Mouse (Mus musculus) central nervous system, embryonic 11.5 days (tissue): Measurements from ENCODE around the gene Dlk2. TPM values are rescaled to one million over a fixed set of nuclear protein-coding genes. Genes with fewer than 3 reads are reported as not detected.

ENCODE experiments used
- polyA plus RNA-seq: library from polyadenylated mRNA; depleted of rRNA; stranded (reverse); fragments of >200 nt; gene quantifications from 2 replicates; pipeline ENCODE4 v1.2.3, GENCODE M21; 2012; rRNA removed

The Dlk2 gene
- polyA plus RNA-seq: 4.0 and 4.5 TPM in 2 replicates

DNA sequence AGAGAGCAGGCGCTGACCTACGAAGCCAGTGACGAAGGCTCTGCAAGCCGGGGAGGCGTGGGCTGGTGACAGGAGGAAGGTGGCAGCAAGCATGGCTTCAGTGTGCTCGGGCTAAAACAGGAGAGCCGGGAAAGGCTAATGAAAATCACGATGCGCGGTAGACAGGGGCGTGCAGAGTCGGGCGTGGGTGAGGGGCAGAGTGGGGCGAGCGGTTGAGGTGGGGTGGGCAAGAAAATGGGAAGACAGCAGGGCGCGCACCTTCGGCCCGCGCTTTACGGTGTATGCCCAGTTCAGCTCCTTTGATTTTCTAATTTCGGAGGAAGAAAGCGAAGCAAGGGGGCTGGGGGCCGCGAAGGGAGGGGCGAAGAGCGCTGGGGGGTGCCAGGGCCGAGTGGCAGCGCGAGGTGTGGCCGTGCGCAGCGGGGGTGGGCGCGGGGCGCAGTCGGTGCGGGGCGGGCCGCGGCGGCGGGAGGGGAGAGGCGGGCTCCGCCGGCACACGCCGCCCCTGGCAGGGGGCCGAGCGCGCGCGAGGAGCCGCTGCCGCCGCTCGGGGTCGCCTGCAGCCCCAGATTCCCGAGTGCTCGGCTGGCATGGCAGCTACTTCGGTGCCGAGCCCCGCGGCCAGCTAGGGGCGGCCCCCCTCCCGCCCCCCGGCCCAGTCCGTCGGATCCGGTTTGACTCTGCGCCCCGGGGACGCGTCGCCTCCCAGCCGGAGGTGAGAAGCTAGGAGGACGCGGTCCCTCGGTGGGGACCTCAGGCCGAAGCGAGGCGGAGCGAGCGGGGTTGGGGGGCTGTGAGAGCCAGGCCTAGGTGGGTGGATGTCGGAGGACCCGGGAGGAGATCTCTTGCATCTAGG lies at the start of gene Dlk2:
Gene Dlk2 (plus strand): TSS at position 58 of the 856 bp plus-strand sequence.

DNA sequence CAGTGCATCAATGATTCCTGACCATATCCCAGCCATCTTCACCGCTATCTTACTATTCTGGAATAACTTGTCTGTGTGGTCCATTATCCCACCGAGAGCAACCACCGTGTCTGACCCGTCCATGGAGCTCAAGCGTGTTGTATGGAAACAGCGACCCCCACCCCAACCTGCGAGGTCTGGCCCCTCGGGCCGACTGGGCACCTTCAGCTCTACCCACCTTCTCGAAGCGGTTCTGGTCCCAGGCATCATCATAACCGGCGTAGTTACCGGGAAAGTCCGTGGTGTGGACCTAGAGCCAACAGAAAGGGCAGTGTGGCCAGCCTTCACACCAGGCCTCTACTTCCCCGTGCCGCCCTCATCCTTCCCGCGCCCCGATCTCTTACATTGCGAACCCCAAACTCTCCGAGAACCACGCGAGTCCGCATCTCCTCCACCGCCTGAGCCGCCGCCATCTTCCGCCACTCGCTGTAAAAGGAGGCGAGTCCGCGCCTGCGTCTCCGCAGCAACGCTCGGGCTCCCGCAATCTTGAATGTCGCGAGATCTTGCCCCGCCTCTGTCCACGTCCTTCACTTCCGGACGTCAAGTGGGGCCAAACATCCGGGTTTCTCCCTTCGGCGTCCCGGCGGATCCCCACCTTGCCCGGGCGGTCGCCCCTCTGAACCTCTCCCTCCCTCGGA lies 49.6 kb upstream of the Dlk2 start, which contains the start of the genes Polr1c and Yipf3:
Gene Polr1c (minus strand): TSS at position 543 of the 677 bp plus-strand sequence.
Gene Yipf3 (plus strand): TSS at position 569 of the 677 bp plus-strand sequence.

DNA sequence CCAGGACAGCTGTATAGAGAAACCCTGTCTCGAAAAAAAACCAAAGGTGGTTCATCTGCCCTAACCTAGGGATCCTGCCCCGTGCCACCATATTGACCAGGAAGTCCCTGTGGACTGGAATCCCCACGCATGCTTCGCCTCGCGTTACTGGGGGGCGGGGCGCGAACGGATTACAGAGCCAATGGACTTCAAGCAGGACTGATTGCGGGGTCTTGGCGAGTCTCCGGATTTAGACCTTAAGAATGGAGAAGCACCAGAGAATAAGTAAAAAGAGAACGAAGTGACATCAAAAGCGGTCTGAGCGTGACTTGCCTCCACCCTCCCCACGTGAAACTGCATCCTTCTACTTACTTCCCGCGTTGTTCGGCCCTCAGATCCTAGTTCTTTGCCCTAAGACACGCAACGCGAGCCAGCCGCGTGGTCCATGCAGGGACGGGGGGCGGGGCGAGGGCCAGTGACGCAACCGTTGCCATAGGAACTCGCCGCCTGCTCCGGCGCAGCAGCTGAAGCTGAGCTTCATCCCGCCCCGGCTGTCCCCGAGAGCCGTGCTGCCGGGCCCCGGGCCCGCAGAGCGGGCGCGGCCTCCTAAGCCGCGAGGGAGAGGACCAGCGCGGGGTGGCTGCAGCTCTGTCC lies 43.7 kb upstream of the Dlk2 start, which contains the start of gene Lrrc73:
Gene Lrrc73 (plus strand): TSS at position 80 of the 633 bp plus-strand sequence.

DNA sequence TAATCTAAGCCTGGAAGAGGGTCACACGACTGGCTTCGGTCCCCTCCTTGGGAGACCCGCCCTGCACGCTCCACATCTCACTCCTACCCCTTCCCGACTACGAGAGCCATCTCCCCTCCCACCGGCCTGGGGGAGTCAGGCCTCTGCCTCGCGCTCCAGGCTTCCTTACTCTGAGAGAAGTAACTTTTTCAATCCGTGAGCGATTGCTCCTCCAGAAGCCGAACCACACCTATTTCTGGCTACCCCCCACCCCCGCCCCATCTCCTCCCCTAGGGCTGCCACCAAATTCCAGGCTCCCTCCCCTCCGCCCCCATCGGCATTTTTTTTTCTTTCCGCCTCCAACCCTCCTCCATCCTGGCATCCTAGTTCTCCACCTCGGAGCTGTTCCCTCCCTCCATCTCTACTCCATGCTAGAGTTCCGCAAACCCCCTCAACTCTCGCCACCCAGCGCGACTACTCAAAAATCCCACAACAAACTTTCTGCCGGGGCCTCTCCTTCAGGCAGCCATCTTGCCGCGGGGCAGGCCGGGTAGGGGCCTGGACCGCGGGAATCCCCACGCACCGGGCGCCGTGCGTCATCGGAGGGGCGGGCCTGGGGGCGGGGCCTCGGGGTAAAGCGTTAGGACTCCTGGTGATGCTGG lies 14.6 kb upstream of the Dlk2 start, which contains the start of gene Tjap1:
Gene Tjap1 (minus strand): TSS at position 544 of the 641 bp plus-strand sequence.

DNA sequence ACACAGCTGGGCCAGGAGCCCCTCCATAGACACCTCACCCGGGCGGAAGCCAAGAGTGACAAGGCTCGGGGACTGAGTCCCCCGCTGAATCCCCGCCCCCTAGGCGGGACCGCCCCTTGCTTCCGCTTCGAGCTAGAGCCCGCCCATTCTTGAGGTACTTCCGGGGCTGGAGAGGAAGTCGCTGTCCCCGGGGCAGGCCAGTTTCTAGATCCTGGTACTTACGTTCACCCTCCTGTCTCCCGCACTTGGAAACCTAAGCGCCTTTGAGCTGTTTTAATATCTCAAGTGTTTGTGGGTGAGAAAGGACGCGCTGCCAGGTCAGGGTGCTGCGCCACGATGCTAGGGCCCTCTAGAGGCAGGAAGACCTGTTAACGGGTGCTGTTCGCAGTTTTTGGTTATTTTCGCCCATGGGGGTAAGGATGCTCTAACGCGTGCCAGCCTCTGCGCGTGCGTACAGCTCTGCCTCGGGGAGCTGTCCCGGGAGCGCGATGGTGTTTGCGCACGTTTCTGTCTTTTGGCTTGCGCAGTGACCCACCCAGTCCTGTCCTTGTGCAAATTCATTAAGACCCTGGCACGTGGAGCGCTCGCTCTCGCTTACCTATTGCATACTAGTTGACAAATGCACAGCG lies 30.8 kb downstream of the Dlk2 start, which contains the start of gene Abcc10:
Gene Abcc10 (minus strand): TSS at position 447 of the 629 bp plus-strand sequence.

Other genes with a start within 250 kb of the Dlk2 start
- gene Mrps18a, start 186.4 kb upstream of the Dlk2 start, polyA plus RNA-seq: 78.3 and 78.9 TPM in 2 replicates
- gene Rsph9, start 153.2 kb upstream of the Dlk2 start, polyA plus RNA-seq: 9.8 and 12.0 TPM in 2 replicates
- gene Mad2l1bp, start 143.9 kb upstream of the Dlk2 start, polyA plus RNA-seq: 21.9 and 23.4 TPM in 2 replicates
- gene Gtpbp2, start 136.4 kb upstream of the Dlk2 start, polyA plus RNA-seq: 146 and 153 TPM in 2 replicates
- 11.8 and 14.7 TPM in 2 replicates for gene Polh, start 94.8 kb upstream of the Dlk2 start, polyA plus RNA-seq
- gene Xpo5, start 94.6 kb upstream of the Dlk2 start, polyA plus RNA-seq: 52.9 and 58.6 TPM in 2 replicates
- gene Polr1c, start 49.4 kb upstream of the Dlk2 start, polyA plus RNA-seq: 143 and 173 TPM in 2 replicates
- 48.2 and 51.2 TPM in 2 replicates for gene Yipf3, start 49.3 kb upstream of the Dlk2 start, polyA plus RNA-seq
- gene Lrrc73, start 43.9 kb upstream of the Dlk2 start, polyA plus RNA-seq: 3.9 and 4.7 TPM in 2 replicates
- 102 and 112 TPM in 2 replicates for gene Tjap1, start 14.4 kb upstream of the Dlk2 start, polyA plus RNA-seq
- gene Abcc10, start 30.9 kb downstream of the Dlk2 start, polyA plus RNA-seq: 10.2 and 11.6 TPM in 2 replicates
- gene Zfp318, start 86.3 kb downstream of the Dlk2 start, polyA plus RNA-seq: 25.5 and 40.6 TPM in 2 replicates
- gene Crip3, start 131.5 kb downstream of the Dlk2 start, polyA plus RNA-seq: 2.4 and 2.9 TPM in 2 replicates
- 0.05 TPM in 1 of 2 replicates, not detected in the other for gene Slc22a7, start 141.0 kb downstream of the Dlk2 start, polyA plus RNA-seq
- 8.5 and 13.5 TPM in 2 replicates for gene Ttbk1, start 190.3 kb downstream of the Dlk2 start, polyA plus RNA-seq
- 48.0 and 86.4 TPM in 2 replicates for gene Dnph1, start 199.3 kb downstream of the Dlk2 start, polyA plus RNA-seq
- gene Cul9, start 249.0 kb downstream of the Dlk2 start, polyA plus RNA-seq: 16.7 and 24.6 TPM in 2 replicates